Mouse (Mus musculus): Measurements from ENCODE around the gene Fndc5. TPM values are rescaled to one million over a fixed set of nuclear protein-coding genes. Genes with fewer than 3 reads are reported as not detected.
A peak's percentile ranks its signal among the peaks of the same experiment; 100 is the strongest.

Gene Fndc5
- polyA plus RNA-seq, 1 experiment from 2014 or later: 0.93 TPM

- no peak for ATAC-seq
- Histone ChIP-seq H3K36me3 (ENCODE audit: poor library complexity, severe bottlenecking) (no peaks in the 10 kb centered on the region), H3K9me3 (replicated peaks) (no peaks in the 10 kb centered on the region), H3K27me3 (peaks cover 17% of the 10 kb centered on the region), H3K4me2 (no peak overlapping the region), H3K4me1 (peaks cover 46% of the 10 kb centered on the region), H3K27ac (no peak overlapping the region), H3K4me3 (no peak overlapping the region), H3K9ac (no peak overlapping the region)
- WGBS: 70% methylated on average over 13 of the region's 13 CpGs
Observed at GRCm38 (mm10) chr4:129128582-129129338, 8.0 kb upstream of the Fndc5 start.

- H3K9me3 ChIP-seq (replicated peaks): no peaks in the 10 kb centered on the region
- peaks cover 16% of the 10 kb centered on the region for H3K27me3 ChIP-seq
- 44% methylated on average over 9 of the region's 9 CpGs for WGBS
- no peak overlapping the region for H3K4me3 ChIP-seq
- no peak overlapping the region for H3K4me2 ChIP-seq
- H3K36me3 ChIP-seq (ENCODE audit: poor library complexity, severe bottlenecking): no peaks in the 10 kb centered on the region
- H3K9ac ChIP-seq: no peak overlapping the region
- ATAC-seq: no peak
- no peak overlapping the region for H3K27ac ChIP-seq
- H3K4me1 ChIP-seq: peaks cover 45% of the 10 kb centered on the region
Observed at GRCm38 (mm10) chr4:129129387-129129786, 7.4 kb upstream of the Fndc5 start.

- Histone ChIP-seq H3K9me3 (replicated peaks) (no peaks in the 10 kb centered on the region), H3K27me3 (peaks cover 16% of the 10 kb centered on the region), H3K4me1 (peaks cover 40% of the 10 kb centered on the region), H3K4me3 (no peak overlapping the region), H3K4me2 (peak overlapping the region; percentile 22; the same call in 1 of the 2 replicates), H3K36me3 (ENCODE audit: poor library complexity, severe bottlenecking) (no peaks in the 10 kb centered on the region), H3K9ac (no peak overlapping the region), H3K27ac (no peak overlapping the region)
- WGBS: 3% methylated on average over 8 of the region's 8 CpGs
- peak; percentile 44 for ATAC-seq
Observed at GRCm38 (mm10) chr4:129130149-129130548, 6.7 kb upstream of the Fndc5 start.

- WGBS: 6% methylated on average over 16 of the region's 17 CpGs
- Histone ChIP-seq H3K27ac (no peak overlapping the region), H3K4me3 (no peak overlapping the region)
Observed at GRCm38 (mm10) chr4:129130755-129131303, 6.0 kb upstream of the Fndc5 start.

GRCm38 (mm10) chr4:129134799-129135585 lies 1.8 kb upstream of the Fndc5 start:
- 0 out of 2 replicates have a peak overlapping the region, but pooled peaks have one; percentile 27 for H3K4me2 ChIP-seq
- H3K27ac ChIP-seq: no peak overlapping the region
- no peaks in the 10 kb centered on the region for H3K9me3 ChIP-seq (replicated peaks)
- H3K4me1 ChIP-seq: peaks cover 28% of the 10 kb centered on the region
- ATAC-seq: 0 out of 2 replicates have a peak, but pooled peaks have one; percentile 41
- H3K4me3 ChIP-seq: no peak overlapping the region
- 11% methylated on average over 15 of the region's 15 CpGs for WGBS
- H3K9ac ChIP-seq: no peak overlapping the region
- H3K27me3 ChIP-seq: peaks cover 51% of the 10 kb centered on the region
- H3K36me3 ChIP-seq (ENCODE audit: poor library complexity, severe bottlenecking): no peaks in the 10 kb centered on the region

More at GRCm38 (mm10) chr4:129130755-129131303, 6.0 kb upstream of the Fndc5 start:
- H3K36me3 ChIP-seq (ENCODE audit: poor library complexity, severe bottlenecking): no peaks in the 10 kb centered on the region
- H3K9me3 ChIP-seq (replicated peaks): no peaks in the 10 kb centered on the region
- no peak overlapping the region for H3K9ac ChIP-seq
- peaks cover 34% of the 10 kb centered on the region for H3K4me1 ChIP-seq
- ATAC-seq: no peak
- H3K4me2 ChIP-seq: peak overlapping the region; percentile 22
- peaks cover 20% of the 10 kb centered on the region for H3K27me3 ChIP-seq

GRCm38 (mm10) chr4:129135637-129136036 lies 1.2 kb upstream of the Fndc5 start:
- H3K27me3 ChIP-seq: peaks cover 51% of the 10 kb centered on the region
- ATAC-seq: no peak
- 65% methylated on average over 2 of the region's 2 CpGs for WGBS
- H3K4me3 ChIP-seq: no peak overlapping the region
- peak overlapping the region; percentile 94; the same call in 1 of the 2 replicates for H3K4me2 ChIP-seq
- no peak overlapping the region for H3K9ac ChIP-seq
- peaks cover 26% of the 10 kb centered on the region for H3K4me1 ChIP-seq
- no peak overlapping the region for H3K27ac ChIP-seq
- no peaks in the 10 kb centered on the region for H3K36me3 ChIP-seq (ENCODE audit: poor library complexity, severe bottlenecking)
- no peaks in the 10 kb centered on the region for H3K9me3 ChIP-seq (replicated peaks)

- Histone ChIP-seq H3K9me3 (replicated peaks) (no peaks in the 10 kb centered on the region), H3K9ac (peak overlapping the region; percentile 74), H3K27me3 (peaks cover 50% of the 10 kb centered on the region), H3K4me1 (peaks cover 22% of the 10 kb centered on the region), H3K4me3 (peak overlapping the region; percentile 56), H3K27ac (no peak overlapping the region), H3K4me2 (peak overlapping the region; percentile 94), H3K36me3 (ENCODE audit: poor library complexity, severe bottlenecking) (no peaks in the 10 kb centered on the region)
- ATAC-seq: 0 out of 2 replicates have a peak, but pooled peaks have one; percentile 25
- 24% methylated on average over 9 of the region's 9 CpGs for WGBS
Observed at GRCm38 (mm10) chr4:129136189-129136578, 615 bp upstream of the Fndc5 start.

GRCm38 (mm10) chr4:129137392-129138321 lies 858 bp downstream of the Fndc5 start:
- 40% methylated on average over 14 of the region's 14 CpGs for WGBS
- no peak overlapping the region for H3K27ac ChIP-seq
- H3K4me1 ChIP-seq: peaks cover 27% of the 10 kb centered on the region
- H3K4me3 ChIP-seq: peak overlapping the region; percentile 56
- no peak for ATAC-seq
- H3K4me2 ChIP-seq: peak overlapping the region; percentile 94
- no peaks in the 10 kb centered on the region for H3K9me3 ChIP-seq (replicated peaks)
- H3K9ac ChIP-seq: peak overlapping the region; percentile 74; the same call in 1 of the 2 replicates
- H3K27me3 ChIP-seq: peaks cover 47% of the 10 kb centered on the region
- H3K36me3 ChIP-seq (ENCODE audit: poor library complexity, severe bottlenecking): no peaks in the 10 kb centered on the region

GRCm38 (mm10) chr4:129139642-129140041 lies 2.8 kb downstream of the Fndc5 start:
- WGBS: 89% methylated on average over 5 of the region's 5 CpGs
- Histone ChIP-seq H3K27ac (no peak overlapping the region), H3K9ac (no peak overlapping the region), H3K4me2 (no peak overlapping the region), H3K36me3 (ENCODE audit: poor library complexity, severe bottlenecking) (no peaks in the 10 kb centered on the region), H3K4me1 (peaks cover 39% of the 10 kb centered on the region), H3K27me3 (peaks cover 44% of the 10 kb centered on the region), H3K4me3 (no peak overlapping the region), H3K9me3 (replicated peaks) (no peaks in the 10 kb centered on the region)
- ATAC-seq: no peak

GRCm38 (mm10) chr4:129140808-129141207 lies 4.0 kb downstream of the Fndc5 start:
- Histone ChIP-seq H3K4me3 (no peak overlapping the region), H3K27ac (no peak overlapping the region), H3K27me3 (peaks cover 35% of the 10 kb centered on the region), H3K9ac (no peak overlapping the region), H3K4me1 (peaks cover 48% of the 10 kb centered on the region), H3K9me3 (replicated peaks) (no peaks in the 10 kb centered on the region), H3K36me3 (ENCODE audit: poor library complexity, severe bottlenecking) (no peaks in the 10 kb centered on the region), H3K4me2 (no peak overlapping the region)
- WGBS: 88% methylated on average over 4 of the region's 4 CpGs
- no peak for ATAC-seq

Data from forebrain, embryonic 13.5 days (tissue).